In the genomic region with DNA sequence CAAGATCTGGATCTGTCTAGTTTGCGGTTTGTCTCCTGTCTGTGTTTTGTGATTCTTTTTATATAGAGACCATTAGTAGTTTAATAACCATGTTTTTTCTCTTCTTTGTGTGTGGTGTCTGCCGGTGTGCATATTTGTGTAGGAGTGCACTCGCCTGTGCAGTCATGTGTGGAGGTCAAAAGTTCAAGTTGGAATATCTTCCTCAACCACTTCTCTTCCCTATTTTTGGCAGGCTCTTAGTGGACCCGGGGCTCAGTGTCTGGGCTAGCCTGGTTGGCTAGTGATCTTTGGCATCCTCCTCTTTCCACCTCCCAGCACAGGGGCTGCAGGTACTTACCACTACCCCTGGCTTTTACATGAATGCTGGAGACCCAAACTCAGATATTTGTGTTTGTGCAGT, we compare ENCODE assay signal across 24 mouse cellular contexts. TPM values are rescaled to one million over a fixed set of nuclear protein-coding genes. Genes with fewer than 3 reads are reported as not detected.
DNase-seq lines count a peak whose midpoint lies in the region; ATAC-seq lines count a peak whose summit lies in the region.
"Had no signal": no experiment of that assay in that cellular context is flagged by ENCODE, and none has a peak within 500 bp of the region (broad histone marks: within the 10 kb centered on the region; RNA-seq: fewer than 3 reads in every experiment).

No protein-coding gene starts in this region.

- H3K9ac ChIP-seq in kidney, embryonic 16.5 days (replicated peaks; ENCODE audit: low read length), result no peak overlapping the region
- no peak overlapping the region for H3K9ac ChIP-seq in midbrain, embryonic 15.5 days
- H3K9ac ChIP-seq: embryonic facial prominence, embryonic 15.5 days; forebrain, embryonic 15.5 days; heart, embryonic 12.5 days; hindbrain, embryonic 14.5 days had no signal

- H3K9me3 ChIP-seq in kidney, embryonic 16.5 days (ENCODE audit: low read length), result no peaks in the 10 kb centered on the region
- no peaks in the 10 kb centered on the region for H3K9me3 ChIP-seq in midbrain, embryonic 15.5 days
- H3K9me3 ChIP-seq: embryonic facial prominence, embryonic 15.5 days; forebrain, embryonic 10.5 days; forebrain, embryonic 15.5 days; heart, embryonic 12.5 days; hindbrain, embryonic 10.5 days had no signal

- no peak overlapping the region for H3K27ac ChIP-seq in kidney, embryonic 16.5 days (ENCODE audit: low read length)
- H3K27ac ChIP-seq in midbrain, embryonic 15.5 days, result no peak overlapping the region
- H3K27ac ChIP-seq: embryonic facial prominence, embryonic 15.5 days; forebrain, embryonic 10.5 days; forebrain, embryonic 15.5 days; hindbrain, embryonic 10.5 days; hindbrain, embryonic 14.5 days had no signal

- no peak overlapping the region for H3K4me3 ChIP-seq in kidney, embryonic 16.5 days (ENCODE audit: low read length)
- no peak overlapping the region for H3K4me3 ChIP-seq in midbrain, embryonic 15.5 days
- H3K4me3 ChIP-seq: embryonic facial prominence, embryonic 15.5 days; erythroblast, embryonic 14.5 days; forebrain, embryonic 10.5 days; forebrain, embryonic 15.5 days; heart, embryonic 12.5 days; hindbrain, embryonic 10.5 days had no signal

- WGBS in kidney, embryonic 16.5 days, result 38% methylated on average over 4 of the region's 4 CpGs
- WGBS in midbrain, embryonic 15.5 days, result 82% methylated on average over 4 of the region's 4 CpGs

- 0 out of 2 replicates have a peak, but pooled peaks have one; percentile 49 for ATAC-seq in kidney, embryonic 16.5 days (ENCODE audit: low FRiP score, low TSS enrichment)
- no peak for ATAC-seq in midbrain, embryonic 15.5 days (replicated peaks)
- ATAC-seq: forebrain, embryonic 15.5 days had no signal

- H3K27me3 ChIP-seq in kidney, embryonic 16.5 days (ENCODE audit: insufficient read depth, low read length), result no peaks in the 10 kb centered on the region
- H3K27me3 ChIP-seq in midbrain, embryonic 15.5 days (replicated peaks), result no peaks in the 10 kb centered on the region
- H3K27me3 ChIP-seq: CH12.LX; embryonic facial prominence, embryonic 15.5 days; forebrain, embryonic 15.5 days; heart, embryonic 12.5 days had no signal

- peak; percentile 15 for DNase-seq in kidney, adult 18-20 months
- DNase-seq in kidney, postnatal 4 days, result no peak
- DNase-seq in kidney, adult 8-10 months, result peak; percentile 38 to 51
- DNase-seq in left cerebral cortex, adult 8-10 months (ENCODE audit: low spot score in 2 of 2), result no peak
- no peak for DNase-seq in cerebellum, adult 9-10 months
- DNase-seq: adrenal gland, adult 2 months; adrenal gland, postnatal 25 days; cerebellum, adult 18-20 months; cerebellum, postnatal 10 days; embryo, embryonic 11 days; heart, adult 18-20 months had no signal

- H3K36me3 ChIP-seq in kidney, embryonic 16.5 days (ENCODE audit: insufficient read depth, low read length), result no peaks in the 10 kb centered on the region
- no peaks in the 10 kb centered on the region for H3K36me3 ChIP-seq in midbrain, embryonic 15.5 days (replicated peaks)
- H3K36me3 ChIP-seq: embryonic facial prominence, embryonic 15.5 days; forebrain, embryonic 10.5 days; forebrain, embryonic 15.5 days; heart, embryonic 12.5 days; hindbrain, embryonic 10.5 days had no signal

- no peaks in the 10 kb centered on the region for H3K4me1 ChIP-seq in kidney, embryonic 16.5 days (ENCODE audit: insufficient read depth, low read length)
- H3K4me1 ChIP-seq in midbrain, embryonic 15.5 days, result no peaks in the 10 kb centered on the region
- H3K4me1 ChIP-seq: embryonic facial prominence, embryonic 15.5 days; forebrain, embryonic 10.5 days; forebrain, embryonic 15.5 days; hindbrain, embryonic 10.5 days had no signal

- no peak overlapping the region for H3K4me2 ChIP-seq in kidney, embryonic 16.5 days (replicated peaks; ENCODE audit: low read depth, low read length)
- H3K4me2 ChIP-seq in midbrain, embryonic 15.5 days, result no peak overlapping the region
- H3K4me2 ChIP-seq: embryonic facial prominence, embryonic 15.5 days; forebrain, embryonic 15.5 days; heart, embryonic 12.5 days; hindbrain, embryonic 14.5 days had no signal

RNA-seq across cellular contexts. Expression of gene Slc13a1, which starts 13.0 kb away (rescaled TPM):
- 5.1 and 6.0 TPM in 2 replicates for polyA plus RNA-seq in kidney, embryonic 16.5 days (2015; fragmentation: Nextera tagmentation; extraction: Ambion mirVana)
- polyA plus RNA-seq in midbrain, embryonic 15.5 days (2015; fragmentation: Nextera tagmentation; extraction: Ambion mirVana), result 0.13 TPM in 2 replicates
- total RNA-seq in left cerebral cortex, adult 8-10 months (2022), result under 1 TPM; 0.14 to 0.70 (median 0.30) TPM
- total RNA-seq: CH12.LX; common myeloid progenitor, adult 5-6 weeks; gastrocnemius, adult 8-10 months; heart, postnatal 25 days had no signal
- polyA plus RNA-seq: adrenal gland, adult 2 months; erythroblast, embryonic 14.5 days; heart, embryonic 12.5 days had no signal

Comparison
In these comparisons a context has a peak if more than half of its experiments do, and no peak if none do; other contexts are left out.
1. DNase-seq: peak in kidney, adult 18-20 months (single experiment) and kidney, adult 8-10 months (2 of 2); none in kidney, postnatal 4 days (0 of 2), left cerebral cortex, adult 8-10 months (0 of 2) and cerebellum, adult 9-10 months (single experiment).